Mouse (Mus musculus): ENCODE measurements around the gene Zfp512b. TPM values are rescaled to one million over a fixed set of nuclear protein-coding genes. Genes with fewer than 3 reads are reported as not detected.

Zfp512b gene
- total and polyA plus RNA-seq, 2 experiments from 2014 or later, result 62.3 to 75.6 TPM

- DNase-seq, result no peak
- peaks cover 59% of the 10 kb centered on the region for H3K36me3 ChIP-seq (ENCODE audit: insufficient read depth)
- WGBS, result 88% methylated on average over 3 of the region's 3 CpGs
- no peak overlapping the region for H3K4me3 ChIP-seq (ENCODE audit: low read depth, low read length)
- H3K9ac ChIP-seq, result no peak overlapping the region
- no peak for TF ChIP-seq CTCF (IDR thresholded peaks at IDR 0.05; ENCODE audit: low read depth)
- no peak overlapping the region for H3K4me2 ChIP-seq (ENCODE audit: low read depth)
- no peak overlapping the region for H3K27ac ChIP-seq (ENCODE audit: low read depth, low read length)
- no peaks in the 10 kb centered on the region for H3K9me3 ChIP-seq (ENCODE audit: low read length)
- no peaks in the 10 kb centered on the region for H3K27me3 ChIP-seq (ENCODE audit: insufficient read depth, low read length)
- ATAC-seq, result no peak
- peaks cover 9% of the 10 kb centered on the region; the same call in 1 of the 2 replicates for H3K4me1 ChIP-seq (ENCODE audit: insufficient read depth)
These were observed 8.9 kb downstream of the Zfp512b start for GRCm38 (mm10) chr2:181583460-181584257.

GRCm38 (mm10) chr2:181582939-181583338, 9.7 kb downstream of the Zfp512b start:
- no peak for TF ChIP-seq CTCF (IDR thresholded peaks at IDR 0.05; ENCODE audit: low read depth)
- ATAC-seq, result no peak
- Histone ChIP-seq H3K9me3 (ENCODE audit: low read length) (no peaks in the 10 kb centered on the region), H3K27me3 (ENCODE audit: insufficient read depth, low read length) (no peaks in the 10 kb centered on the region), H3K4me2 (ENCODE audit: low read depth) (no peak overlapping the region), H3K4me1 (ENCODE audit: insufficient read depth) (peaks cover 9% of the 10 kb centered on the region; the same call in 1 of the 2 replicates), H3K36me3 (ENCODE audit: insufficient read depth) (peaks cover 52% of the 10 kb centered on the region), H3K27ac (ENCODE audit: low read depth, low read length) (no peak overlapping the region), H3K9ac (no peak overlapping the region), H3K4me3 (ENCODE audit: low read depth, low read length) (no peak overlapping the region)
- DNase-seq, result no peak
- 74% methylated on average over 1 of the region's 1 CpGs for WGBS

- H3K27ac ChIP-seq (ENCODE audit: low read depth, low read length), result peak overlapping the region; percentile 92; the same call in 1 of the 2 replicates
- WGBS, result 91% methylated on average over 2 of the region's 2 CpGs
- H3K9me3 ChIP-seq (ENCODE audit: low read length), result no peaks in the 10 kb centered on the region
- TF ChIP-seq CTCF (IDR thresholded peaks at IDR 0.05; ENCODE audit: low read depth), result no peak
- H3K4me1 ChIP-seq (ENCODE audit: insufficient read depth), result peaks cover 9% of the 10 kb centered on the region; the same call in 1 of the 2 replicates
- no peaks in the 10 kb centered on the region for H3K27me3 ChIP-seq (ENCODE audit: insufficient read depth, low read length)
- no peak overlapping the region for H3K9ac ChIP-seq
- ATAC-seq, result no peak
- peaks cover 46% of the 10 kb centered on the region for H3K36me3 ChIP-seq (ENCODE audit: insufficient read depth)
- no peak for DNase-seq
- H3K4me3 ChIP-seq (ENCODE audit: low read depth, low read length), result no peak overlapping the region
- peak overlapping the region; percentile 85; the same call in 1 of the 2 replicates for H3K4me2 ChIP-seq (ENCODE audit: low read depth)
These were observed 10.2 kb downstream of the Zfp512b start for GRCm38 (mm10) chr2:181582358-181582757.

DNA sequence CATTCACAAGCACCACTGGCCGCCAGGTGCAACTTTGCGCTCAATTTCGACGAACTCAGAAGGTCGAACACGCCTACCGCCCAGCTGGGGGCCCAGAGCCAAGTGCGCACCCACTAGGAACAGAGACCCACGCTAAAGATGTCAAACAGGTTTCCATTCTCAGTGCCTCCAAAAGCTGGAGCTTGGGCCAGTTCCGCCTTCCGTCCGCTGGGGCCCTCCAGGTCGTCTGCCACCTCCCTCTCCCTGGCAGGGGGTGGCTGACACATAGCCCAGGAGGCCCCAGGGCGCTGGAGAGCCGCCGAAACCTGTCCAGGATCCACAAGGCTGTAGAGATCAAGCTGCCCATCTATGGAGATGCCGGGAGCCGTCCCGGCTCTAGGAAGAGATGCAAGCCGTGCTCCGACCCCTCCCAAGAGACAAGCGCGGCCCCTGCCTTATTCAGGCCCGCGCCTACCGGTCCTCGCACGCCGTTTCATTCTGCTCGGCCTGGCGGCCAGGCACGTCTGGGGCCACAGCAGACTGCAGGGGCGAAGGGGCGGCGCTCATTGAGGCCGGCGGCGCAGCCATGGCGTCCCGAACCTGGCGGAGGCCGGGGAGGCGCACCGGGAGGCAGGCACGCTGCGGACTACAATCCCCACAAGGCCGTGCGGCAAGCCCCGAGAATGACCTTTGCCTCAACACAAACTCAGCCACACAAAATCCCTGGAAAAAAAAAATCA, 11.0 kb downstream of the Zfp512b start:
- peaks cover 9% of the 10 kb centered on the region; the same call in 1 of the 2 replicates for H3K4me1 ChIP-seq (ENCODE audit: insufficient read depth)

GRCm38 (mm10) chr2:181581016-181581401, 11.6 kb downstream of the Zfp512b start:
- H3K9ac ChIP-seq, result peak overlapping the region; percentile 88
- TF ChIP-seq CTCF (IDR thresholded peaks at IDR 0.05; ENCODE audit: low read depth), result peak; percentile 91
- DNase-seq (peak; percentile 88), ATAC-seq (peak; percentile 86)
- H3K4me2 ChIP-seq (ENCODE audit: low read depth), result peak overlapping the region; percentile 85
- H3K36me3 ChIP-seq (ENCODE audit: insufficient read depth), result peaks cover 32% of the 10 kb centered on the region
- H3K4me3 ChIP-seq (ENCODE audit: low read depth, low read length), result peak overlapping the region; percentile 73
- WGBS, result 2% methylated on average over 11 of the region's 11 CpGs
- H3K4me1 ChIP-seq (ENCODE audit: insufficient read depth), result peaks cover 9% of the 10 kb centered on the region; the same call in 1 of the 2 replicates
- H3K9me3 ChIP-seq (ENCODE audit: low read length), result no peaks in the 10 kb centered on the region
- H3K27ac ChIP-seq (ENCODE audit: low read depth, low read length), result peak overlapping the region; percentile 92
- no peaks in the 10 kb centered on the region for H3K27me3 ChIP-seq (ENCODE audit: insufficient read depth, low read length)

More for the DNA sequence above, 11.0 kb downstream of the Zfp512b start:
- WGBS, result 2% methylated on average over 49 of the region's 49 CpGs
- Histone ChIP-seq H3K27me3 (ENCODE audit: insufficient read depth, low read length) (no peaks in the 10 kb centered on the region), H3K36me3 (ENCODE audit: insufficient read depth) (peaks cover 38% of the 10 kb centered on the region), H3K27ac (ENCODE audit: low read depth, low read length) (peak overlapping the region; percentile 92), H3K4me2 (ENCODE audit: low read depth) (peak overlapping the region; percentile 85), H3K9me3 (ENCODE audit: low read length) (no peaks in the 10 kb centered on the region), H3K4me3 (ENCODE audit: low read depth, low read length) (peak overlapping the region; percentile 73), H3K9ac (peak overlapping the region; percentile 88)
- TF ChIP-seq CTCF (IDR thresholded peaks at IDR 0.05; ENCODE audit: low read depth), result no peak
- DNase-seq, result peak; percentile 87
- ATAC-seq, result peak; percentile 82

DNA sequence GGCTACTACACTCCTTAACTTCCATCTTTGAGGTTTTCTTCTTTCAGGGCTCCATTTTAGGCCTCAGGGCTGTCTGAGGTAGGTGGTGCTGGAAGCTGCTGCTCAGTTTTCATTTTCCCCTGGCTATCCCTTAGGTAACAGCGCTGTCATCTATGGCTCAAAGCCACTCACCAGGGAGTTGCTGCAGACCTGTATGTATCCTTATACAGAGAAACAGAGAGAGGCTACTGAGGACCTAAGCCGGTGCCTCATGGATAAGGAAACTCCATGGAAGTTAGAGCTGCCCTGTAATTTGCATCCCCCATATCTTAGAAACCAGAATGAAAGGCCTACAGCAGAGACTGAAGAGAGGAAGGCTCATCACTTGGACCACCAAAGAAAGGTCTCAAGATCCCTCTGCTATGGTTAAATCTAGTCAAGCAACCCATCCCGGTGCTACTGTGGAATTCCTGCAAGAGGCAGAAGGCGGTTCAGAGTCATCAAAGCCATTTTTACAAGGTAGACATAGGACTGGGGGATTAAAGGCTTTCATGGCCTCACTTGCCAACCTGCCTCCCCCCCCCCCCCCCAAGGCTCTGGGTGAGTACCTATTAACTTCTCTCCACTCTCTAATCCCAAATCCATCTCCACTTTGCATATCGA, 12.4 kb downstream of the Zfp512b start:
- no peak for DNase-seq
- Histone ChIP-seq H3K4me2 (ENCODE audit: low read depth) (peak overlapping the region; percentile 85), H3K4me3 (ENCODE audit: low read depth, low read length) (peak overlapping the region; percentile 73), H3K36me3 (ENCODE audit: insufficient read depth) (peaks cover 25% of the 10 kb centered on the region), H3K27ac (ENCODE audit: low read depth, low read length) (no peak overlapping the region), H3K4me1 (ENCODE audit: insufficient read depth) (peaks cover 9% of the 10 kb centered on the region; the same call in 1 of the 2 replicates), H3K9me3 (ENCODE audit: low read length) (no peaks in the 10 kb centered on the region), H3K27me3 (ENCODE audit: insufficient read depth, low read length) (no peaks in the 10 kb centered on the region), H3K9ac (peak overlapping the region; percentile 88; the same call in 1 of the 2 replicates)
- TF ChIP-seq CTCF (IDR thresholded peaks at IDR 0.05; ENCODE audit: low read depth), result no peak
- ATAC-seq, result no peak
- 82% methylated on average over 5 of the region's 5 CpGs for WGBS

All from forebrain, postnatal 0 days (tissue).